Mouse (Mus musculus): Measurements from ENCODE around the gene Foxf1. TPM values are rescaled to one million over a fixed set of nuclear protein-coding genes. Genes with fewer than 3 reads are reported as not detected.
A peak's percentile ranks its signal among the peaks of the same experiment; 100 is the strongest.

Foxf1 gene
- 1 to 10 TPM in 1 of 2 experiments, under 1 TPM in 1; 0.40 to 1.8 TPM for total RNA-seq (2021)
- long read RNA-seq, experiment 1, partial matches to known transcripts: 0 of 1 reads
- long read RNA-seq, experiment 1, other reads (novel, unspliced or antisense): 0 of 1 reads
- long read RNA-seq, experiment 2: 0 reads

GRCm38 (mm10) chr8:121084210-121084951 is at the start of gene Foxf1:
Gene Foxf1 (plus strand): TSS chr8:121084386.
- DNase-seq: peak; percentile 24 to 29

GRCm38 (mm10) chr8:121035611-121036010 is 48.6 kb upstream of the Foxf1 start:
- no peak for DNase-seq

GRCm38 (mm10) chr8:121043719-121044440 is 40.3 kb upstream of the Foxf1 start:
- DNase-seq: no peak

GRCm38 (mm10) chr8:121047441-121047840 is 36.7 kb upstream of the Foxf1 start:
- DNase-seq: peak in 1 of 2 experiments; percentile 29

GRCm38 (mm10) chr8:121058081-121058480 is 26.1 kb upstream of the Foxf1 start:
- DNase-seq: no peak

GRCm38 (mm10) chr8:121059098-121059497 is 25.1 kb upstream of the Foxf1 start:
- no peak for DNase-seq

GRCm38 (mm10) chr8:121062521-121062920 is 21.7 kb upstream of the Foxf1 start:
- no peak for DNase-seq

- DNase-seq: no peak
Measured at GRCm38 (mm10) chr8:121063649-121064048, 20.5 kb upstream of the Foxf1 start.

- DNase-seq: no peak
Measured at GRCm38 (mm10) chr8:121071454-121071853, 12.7 kb upstream of the Foxf1 start.

- DNase-seq: no peak
Measured at GRCm38 (mm10) chr8:121072406-121073130, 11.6 kb upstream of the Foxf1 start.

- no peak for DNase-seq
Measured at GRCm38 (mm10) chr8:121073174-121074107, 10.7 kb upstream of the Foxf1 start.

GRCm38 (mm10) chr8:121074108-121074847 is 9.9 kb upstream of the Foxf1 start:
- DNase-seq: no peak

- DNase-seq: no peak
Measured at GRCm38 (mm10) chr8:121074848-121075145, 9.4 kb upstream of the Foxf1 start.

- DNase-seq: no peak
Measured at GRCm38 (mm10) chr8:121075936-121076335, 8.2 kb upstream of the Foxf1 start.

- DNase-seq: no peak
Measured at GRCm38 (mm10) chr8:121076555-121076954, 7.6 kb upstream of the Foxf1 start.

- DNase-seq: no peak
Measured at GRCm38 (mm10) chr8:121078721-121079120, 5.5 kb upstream of the Foxf1 start.

- no peak for DNase-seq
Measured at GRCm38 (mm10) chr8:121079201-121079600, 5.0 kb upstream of the Foxf1 start.

GRCm38 (mm10) chr8:121079944-121080343 is 4.2 kb upstream of the Foxf1 start:
- no peak for DNase-seq

GRCm38 (mm10) chr8:121080361-121081090 is 3.7 kb upstream of the Foxf1 start:
- DNase-seq: no peak

GRCm38 (mm10) chr8:121081398-121081797 is 2.8 kb upstream of the Foxf1 start:
- DNase-seq: no peak

Data from adrenal gland, postnatal 36 days (tissue).